Mouse (Mus musculus): ENCODE results near the gene 4930519P11Rik. TPM values are rescaled to one million over a fixed set of nuclear protein-coding genes. Genes with fewer than 3 reads are reported as not detected.

4930519P11Rik gene
- polyA plus RNA-seq, 1 experiment from 2014 or later, result 0.42 TPM

DNA sequence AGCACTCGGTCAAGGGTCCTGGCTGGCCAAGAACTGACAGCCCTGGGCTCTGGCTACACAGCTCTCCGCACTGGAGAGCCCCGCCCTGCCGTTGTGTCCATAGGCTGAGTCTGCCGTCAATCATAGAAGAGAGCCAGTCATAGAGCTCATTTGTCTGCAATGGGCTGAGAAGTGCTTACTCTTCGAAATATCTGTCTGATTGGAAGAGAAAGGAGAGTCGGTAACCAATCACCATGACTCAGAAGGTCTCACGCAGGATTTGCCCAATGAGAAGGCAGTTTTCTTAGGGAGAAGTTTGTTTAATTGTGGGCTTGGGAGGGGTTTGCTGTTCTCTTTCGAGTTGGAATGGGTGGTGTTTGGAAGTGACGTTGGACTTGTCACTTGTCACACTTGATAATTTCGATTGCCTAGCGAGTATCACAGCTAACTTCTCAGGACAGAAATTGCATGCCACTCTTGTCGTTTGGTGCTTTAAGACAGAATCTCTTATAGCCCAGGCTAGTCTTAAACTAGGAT lies 9.5 kb downstream of the 4930519P11Rik start, which contains the start of gene Pxmp4:
Gene Pxmp4, minus strand, starts transcription at position 71 of the 516 bp plus-strand sequence.
- TF ChIP-seq CTCF (IDR thresholded peaks at IDR 0.05; ENCODE audit: low read depth), result no peak
- 0% methylated on average over 13 of the region's 13 CpGs for WGBS
- H3K4me1 ChIP-seq (replicated peaks; ENCODE audit: insufficient read depth, low read length), result peaks cover 13% of the 10 kb centered on the region; the same call in 1 of the 2 replicates
- peak; percentile 100 for ATAC-seq (replicated peaks; ENCODE audit: low FRiP score, low read depth)
- H3K4me3 ChIP-seq (replicated peaks; ENCODE audit: low read depth, low read length), result peak within 1 kb of the TSS; percentile 52
- H3K27me3 ChIP-seq (ENCODE audit: insufficient read depth, low read length), result no peaks in the 10 kb centered on the region
- H3K27ac ChIP-seq, result peak within 1 kb of the TSS; percentile 76
- H3K9me3 ChIP-seq (replicated peaks; ENCODE audit: low read length), result no peaks in the 10 kb centered on the region
- peak; percentile 99 for DNase-seq (ENCODE audit: low spot score)
- peak within 1 kb of the TSS; percentile 69 for H3K9ac ChIP-seq (ENCODE audit: low read depth, low read length)
- peak within 1 kb of the TSS; percentile 79 for H3K4me2 ChIP-seq (ENCODE audit: low read length)
- H3K36me3 ChIP-seq (ENCODE audit: insufficient read depth, low read length), result no peaks in the 10 kb centered on the region

DNA sequence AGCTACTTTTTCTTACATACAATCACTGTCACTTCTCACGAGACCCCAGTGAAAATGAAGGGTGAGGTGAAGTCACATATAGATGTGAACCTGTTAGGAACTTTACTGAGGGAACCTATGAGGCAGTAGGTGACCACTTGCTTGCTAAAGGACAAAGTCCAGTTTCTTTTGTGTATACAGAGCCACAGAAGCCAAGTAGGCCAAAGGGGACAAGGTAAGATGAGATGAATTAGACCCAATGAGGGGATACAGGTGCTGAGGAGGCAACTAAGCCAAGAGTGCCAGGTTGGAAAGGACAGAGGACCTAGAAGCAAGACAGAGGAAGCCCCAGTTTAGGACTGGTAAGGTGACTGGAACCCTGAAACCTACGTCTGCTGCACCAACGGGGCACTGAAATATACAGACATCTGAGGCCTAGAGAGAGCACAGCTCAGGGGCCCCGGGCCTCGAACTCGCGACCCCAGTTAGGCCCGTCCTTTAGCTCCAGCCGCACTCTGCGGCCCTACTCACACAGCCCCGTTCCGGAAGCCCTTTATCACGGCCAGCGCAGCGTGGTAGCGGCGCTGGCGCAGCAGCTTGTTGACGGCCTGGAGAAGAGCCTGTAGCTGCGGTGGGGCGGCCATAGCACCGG lies 10.1 kb downstream of the 4930519P11Rik start:
- no peak for TF ChIP-seq CTCF (IDR thresholded peaks at IDR 0.05; ENCODE audit: low read depth)
- 15% methylated on average over 22 of the region's 22 CpGs for WGBS
- Histone ChIP-seq H3K4me1 (replicated peaks; ENCODE audit: insufficient read depth, low read length) (peaks cover 13% of the 10 kb centered on the region; the same call in 1 of the 2 replicates), H3K4me2 (ENCODE audit: low read length) (peak overlapping the region; percentile 79), H3K36me3 (ENCODE audit: insufficient read depth, low read length) (no peaks in the 10 kb centered on the region), H3K9ac (ENCODE audit: low read depth, low read length) (peak overlapping the region; percentile 69), H3K4me3 (replicated peaks; ENCODE audit: low read depth, low read length) (peak overlapping the region; percentile 52), H3K27ac (peak overlapping the region; percentile 76), H3K27me3 (ENCODE audit: insufficient read depth, low read length) (no peaks in the 10 kb centered on the region), H3K9me3 (replicated peaks; ENCODE audit: low read length) (no peaks in the 10 kb centered on the region)
- no peak for DNase-seq (ENCODE audit: low spot score)
- ATAC-seq (replicated peaks; ENCODE audit: low FRiP score, low read depth), result peak; percentile 29; the same call in 1 of the 2 replicates

DNA sequence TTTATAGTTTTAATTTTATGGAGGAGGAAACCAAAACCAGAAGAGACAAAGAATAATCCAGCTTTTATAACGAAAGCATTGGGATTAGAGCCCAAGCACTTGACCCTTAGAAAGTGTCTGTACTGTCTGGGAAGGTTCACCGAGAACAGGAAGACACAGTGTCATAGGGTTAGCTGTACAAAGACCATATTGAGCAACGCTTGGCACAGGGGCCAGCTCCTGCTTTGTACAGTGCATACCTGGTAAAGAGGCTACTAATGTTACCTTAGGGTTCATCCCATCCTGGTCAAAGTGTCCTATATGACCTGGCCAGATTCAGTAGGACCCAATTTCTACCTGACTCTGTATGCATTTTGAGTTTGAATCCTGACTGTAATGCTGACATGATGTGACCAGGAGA lies 11.9 kb downstream of the 4930519P11Rik start:
- H3K4me1 ChIP-seq (replicated peaks; ENCODE audit: insufficient read depth, low read length), result peaks cover 13% of the 10 kb centered on the region; the same call in 1 of the 2 replicates
- no peak overlapping the region for H3K9ac ChIP-seq (ENCODE audit: low read depth, low read length)
- no peaks in the 10 kb centered on the region for H3K36me3 ChIP-seq (ENCODE audit: insufficient read depth, low read length)
- ATAC-seq (replicated peaks; ENCODE audit: low FRiP score, low read depth), result no peak
- TF ChIP-seq CTCF (IDR thresholded peaks at IDR 0.05; ENCODE audit: low read depth), result no peak
- no peaks in the 10 kb centered on the region for H3K9me3 ChIP-seq (replicated peaks; ENCODE audit: low read length)
- H3K4me3 ChIP-seq (replicated peaks; ENCODE audit: low read depth, low read length), result no peak overlapping the region
- no peaks in the 10 kb centered on the region for H3K27me3 ChIP-seq (ENCODE audit: insufficient read depth, low read length)
- no peak overlapping the region for H3K4me2 ChIP-seq (ENCODE audit: low read length)
- WGBS, result 74% methylated on average over 3 of the region's 3 CpGs
- no peak for DNase-seq (ENCODE audit: low spot score)
- H3K27ac ChIP-seq, result no peak overlapping the region

DNA sequence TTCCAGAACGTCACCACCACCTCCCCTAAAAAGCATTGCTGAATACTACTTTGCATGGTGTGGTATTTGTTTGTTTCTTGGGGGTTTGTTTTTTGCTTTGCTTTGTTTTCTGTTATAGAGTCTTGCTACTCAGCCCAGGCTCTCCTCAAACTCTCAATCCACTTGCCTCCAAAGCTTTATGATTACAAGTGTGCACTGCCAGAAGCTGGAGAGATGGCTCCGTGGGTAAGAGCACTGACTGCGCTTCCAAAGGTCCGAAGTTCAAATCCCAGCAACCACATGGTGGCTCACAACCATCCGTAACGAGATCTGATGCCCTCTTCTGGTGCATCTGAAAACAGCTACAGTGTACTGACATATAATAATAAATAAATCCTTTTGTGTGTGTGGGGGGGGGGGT lies 12.7 kb downstream of the 4930519P11Rik start:
- no peak overlapping the region for H3K4me3 ChIP-seq (replicated peaks; ENCODE audit: low read depth, low read length)
- DNase-seq (ENCODE audit: low spot score) (no peak), ATAC-seq (replicated peaks; ENCODE audit: low FRiP score, low read depth) (no peak)
- H3K27ac ChIP-seq, result no peak overlapping the region
- WGBS, result 73% methylated on average over 6 of the region's 6 CpGs
- no peaks in the 10 kb centered on the region; the same call in 1 of the 2 replicates for H3K36me3 ChIP-seq (ENCODE audit: insufficient read depth, low read length)
- H3K9ac ChIP-seq (ENCODE audit: low read depth, low read length), result no peak overlapping the region
- H3K27me3 ChIP-seq (ENCODE audit: insufficient read depth, low read length), result no peaks in the 10 kb centered on the region
- peak; percentile 41 for TF ChIP-seq CTCF (IDR thresholded peaks at IDR 0.05; ENCODE audit: low read depth)
- H3K9me3 ChIP-seq (replicated peaks; ENCODE audit: low read length), result no peaks in the 10 kb centered on the region
- no peak overlapping the region for H3K4me2 ChIP-seq (ENCODE audit: low read length)
- H3K4me1 ChIP-seq (replicated peaks; ENCODE audit: insufficient read depth, low read length), result peaks cover 13% of the 10 kb centered on the region; the same call in 1 of the 2 replicates

DNA sequence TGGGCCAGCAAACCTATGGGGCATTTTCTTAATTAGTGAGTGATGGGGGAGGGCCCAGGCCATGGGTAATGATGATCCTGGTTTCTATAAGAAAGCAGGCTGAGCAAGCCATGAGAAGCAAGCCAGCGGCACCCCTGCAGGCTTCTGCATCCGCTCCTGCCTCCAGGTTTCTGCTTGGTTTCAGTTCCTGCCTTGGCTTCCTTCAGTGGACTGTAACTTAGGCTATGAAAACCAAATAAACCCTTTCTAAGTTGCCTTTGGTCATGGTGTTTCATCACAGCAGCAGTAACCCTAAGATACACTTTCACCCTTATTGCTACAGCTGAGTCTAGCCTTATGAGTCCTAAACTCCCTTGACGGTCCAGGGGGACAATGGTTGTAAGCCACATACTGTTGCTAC lies 15.8 kb downstream of the 4930519P11Rik start:
- Histone ChIP-seq H3K36me3 (ENCODE audit: insufficient read depth, low read length) (peaks cover 14% of the 10 kb centered on the region), H3K4me1 (replicated peaks; ENCODE audit: insufficient read depth, low read length) (0 out of 2 replicates have a peak, but pooled peaks cover under 1% of the 10 kb centered on the region), H3K9me3 (replicated peaks; ENCODE audit: low read length) (no peaks in the 10 kb centered on the region), H3K4me2 (ENCODE audit: low read length) (no peak overlapping the region), H3K27me3 (ENCODE audit: insufficient read depth, low read length) (no peaks in the 10 kb centered on the region), H3K4me3 (replicated peaks; ENCODE audit: low read depth, low read length) (no peak overlapping the region), H3K9ac (ENCODE audit: low read depth, low read length) (no peak overlapping the region), H3K27ac (no peak overlapping the region)
- ATAC-seq (replicated peaks; ENCODE audit: low FRiP score, low read depth) (no peak), DNase-seq (ENCODE audit: low spot score) (no peak)
- TF ChIP-seq CTCF (IDR thresholded peaks at IDR 0.05; ENCODE audit: low read depth), result no peak
- WGBS, result 93% methylated on average over 3 of the region's 3 CpGs

DNA sequence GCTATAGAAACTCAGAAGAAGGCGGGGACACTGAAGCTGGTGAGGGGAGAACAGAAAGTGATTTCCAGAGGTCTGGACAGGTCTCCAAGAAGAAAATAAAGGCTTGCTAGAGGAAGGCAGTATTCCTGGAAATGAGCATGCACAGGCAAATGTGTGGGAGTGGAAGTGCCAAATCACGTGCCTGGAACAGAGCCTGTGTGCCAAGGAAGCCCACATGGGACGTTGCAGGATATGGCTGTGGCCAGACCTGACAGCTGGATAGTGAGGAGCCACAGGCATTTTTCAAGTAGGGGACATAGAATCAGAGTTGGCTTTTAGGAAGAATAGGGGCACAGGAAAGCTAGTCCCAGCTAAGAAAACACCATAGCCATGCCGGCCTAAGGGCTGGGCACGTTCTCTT lies 17.5 kb downstream of the 4930519P11Rik start:
- no peak overlapping the region for H3K4me3 ChIP-seq (replicated peaks; ENCODE audit: low read depth, low read length)
- DNase-seq (ENCODE audit: low spot score) (no peak), ATAC-seq (replicated peaks; ENCODE audit: low FRiP score, low read depth) (no peak)
- no peak overlapping the region for H3K4me2 ChIP-seq (ENCODE audit: low read length)
- no peak for TF ChIP-seq CTCF (IDR thresholded peaks at IDR 0.05; ENCODE audit: low read depth)
- WGBS, result 61% methylated on average over 5 of the region's 5 CpGs
- peaks cover 14% of the 10 kb centered on the region for H3K36me3 ChIP-seq (ENCODE audit: insufficient read depth, low read length)
- H3K9me3 ChIP-seq (replicated peaks; ENCODE audit: low read length), result no peaks in the 10 kb centered on the region
- no peaks in the 10 kb centered on the region for H3K27me3 ChIP-seq (ENCODE audit: insufficient read depth, low read length)
- no peak overlapping the region for H3K27ac ChIP-seq
- no peak overlapping the region for H3K9ac ChIP-seq (ENCODE audit: low read depth, low read length)
- no peaks in the 10 kb centered on the region for H3K4me1 ChIP-seq (replicated peaks; ENCODE audit: insufficient read depth, low read length)
